Mouse (Mus musculus) MEL (cell line): ENCODE measurements around the gene Polr1b. TPM values are rescaled to one million over a fixed set of nuclear protein-coding genes. Genes with fewer than 3 reads are reported as not detected.

ENCODE experiments used
- DNase-seq: peaks from one replicate; pipeline ENCODE4 v3.0.0; 2011; ENCODE audit warnings: low read depth, low spot score
- H3K27ac ChIP-seq: 2 replicates; pipeline ENCODE4 v1.5.1; 2012; ENCODE audit warnings: low read depth, mild to moderate bottlenecking, control low read depth, low read length, moderate library complexity; ENCODE audit not compliant: control insufficient read depth
- H3K27me3 ChIP-seq, 2 experiments: fragments of 150-350 bp in 1 of 2; sonication (generic) in 1 of 2; 2 replicates each; pipeline ENCODE4 v1.6.1; 2012; ENCODE audit warnings: low read length in 2 of 2, mild to moderate bottlenecking in 2 of 2, improper control_type of control experiment in 1 of 2, moderate library complexity in 1 of 2; ENCODE audit not compliant: insufficient read depth in 2 of 2, control insufficient read depth in 1 of 2
- H3K36me3 ChIP-seq, 2 experiments: 2 replicates each; pipeline ENCODE4 v1.6.1; 2012 to 2014; ENCODE audit warnings: low read length in 2 of 2, improper control_type of control experiment in 1 of 2, inconsistent platforms in 1 of 2, mild to moderate bottlenecking in 1 of 2; ENCODE audit not compliant: insufficient read depth in 2 of 2, control insufficient read depth in 1 of 2
- H3K4me1 ChIP-seq, 2 experiments: fragments of 150-350 bp in 1 of 2; sonication (generic) in 1 of 2; 2 replicates each; pipeline ENCODE4 v1.6.1; 2012; ENCODE audit warnings: low read length in 2 of 2, improper control_type of control experiment in 1 of 2, mild to moderate bottlenecking in 1 of 2; ENCODE audit not compliant: insufficient read depth in 2 of 2, control insufficient read depth in 1 of 2
- H3K4me3 ChIP-seq, 2 experiments: fragments of 150-350 bp in 1 of 2; sonication (generic) in 1 of 2; 2 replicates each; pipeline ENCODE4 v1.5.1; 2012; ENCODE audit warnings: low read depth in 2 of 2, low read length in 2 of 2, mild to moderate bottlenecking in 2 of 2, moderate library complexity in 2 of 2, control low read depth in 1 of 2, improper control_type of control experiment in 1 of 2; ENCODE audit not compliant: control insufficient read depth in 1 of 2, insufficient read depth in 1 of 2
- H3K79me2 ChIP-seq: 2 replicates; pipeline ENCODE4 v1.6.1; 2012; ENCODE audit warnings: mild to moderate bottlenecking, low read length, moderate library complexity; ENCODE audit not compliant: control insufficient read depth, poor library complexity, insufficient read depth
- H3K9ac ChIP-seq: 2 replicates; pipeline ENCODE4 v1.6.1; 2012; ENCODE audit warnings: low read depth, mild to moderate bottlenecking, control low read depth, low read length, moderate library complexity; ENCODE audit not compliant: control insufficient read depth, poor library complexity, severe bottlenecking
- H3K9me3 ChIP-seq: fragments of 150-350 bp; sonication (generic); replicated peaks from 2 replicates; pipeline ENCODE4 v1.6.1; 2012; ENCODE audit warnings: mild to moderate bottlenecking, low read length, improper control_type of control experiment, moderate library complexity; ENCODE audit not compliant: insufficient read depth
- BHLHE40 ChIP-seq: IDR thresholded peaks from 2 replicates; pipeline ENCODE4 v1.6.1; 2012; ENCODE audit warnings: low read depth, mild to moderate bottlenecking, inconsistent platforms, low read length, improper control_type of control experiment, borderline replicate concordance
- CHD1 ChIP-seq: IDR thresholded peaks from 2 replicates; pipeline ENCODE4 v1.6.1; 2012; ENCODE audit warnings: low read depth, mild to moderate bottlenecking, inconsistent platforms, low read length, improper control_type of control experiment
- CHD2 ChIP-seq: IDR thresholded peaks from 2 replicates; pipeline ENCODE4 v1.6.1; 2011; ENCODE audit warnings: low read length, improper control_type of control experiment
- CTCF ChIP-seq, 3 experiments: IDR thresholded peaks in 2 of 3; conservative IDR thresholded peaks in 1 of 3; 2 replicates each; pipeline ENCODE4 v1.5.1; 2011 to 2012; ENCODE audit warnings: low read length in 3 of 3, low read depth in 2 of 3, mild to moderate bottlenecking in 2 of 3, improper control_type of control experiment in 1 of 3, inconsistent platforms in 1 of 3, mixed read lengths in 1 of 3, moderate library complexity in 1 of 3; ENCODE audit not compliant: control insufficient read depth in 1 of 3, insufficient read depth in 1 of 3, poor library complexity in 1 of 3, severe bottlenecking in 1 of 3
- E2F4 ChIP-seq: IDR thresholded peaks from 2 replicates; pipeline ENCODE4 v1.6.1; 2011; ENCODE audit warnings: low read depth, low read length, improper control_type of control experiment, borderline replicate concordance
- ELF1 ChIP-seq: IDR thresholded peaks from 2 replicates; pipeline ENCODE4 v1.6.1; 2014; ENCODE audit warnings: low read depth, mild to moderate bottlenecking, inconsistent platforms, low read length, improper control_type of control experiment, moderate library complexity
- EP300 ChIP-seq, 2 experiments: IDR thresholded peaks; 2 replicates each; pipeline ENCODE4 v1.6.1; 2011; ENCODE audit warnings: improper control_type of control experiment in 2 of 2, low read length in 2 of 2, low read depth in 1 of 2, mild to moderate bottlenecking in 1 of 2
- ETS1 ChIP-seq: IDR thresholded peaks from 2 replicates; pipeline ENCODE4 v1.6.1; 2012; ENCODE audit warnings: low read depth, mild to moderate bottlenecking, inconsistent platforms, low read length, improper control_type of control experiment, moderate library complexity
- GABPA ChIP-seq: IDR thresholded peaks from 2 replicates; pipeline ENCODE4 v1.6.1; 2012; ENCODE audit warnings: low read depth, mild to moderate bottlenecking, inconsistent platforms, low read length, improper control_type of control experiment, moderate library complexity
- GATA1 ChIP-seq: IDR thresholded peaks from 2 replicates; pipeline ENCODE4 v1.6.1; 2011; ENCODE audit warnings: low read depth, low read length, improper control_type of control experiment
- HCFC1 ChIP-seq: IDR thresholded peaks from 2 replicates; pipeline ENCODE4 v1.6.1; 2012; ENCODE audit warnings: low read depth, mild to moderate bottlenecking, inconsistent platforms, low read length, improper control_type of control experiment, moderate library complexity
- JUND ChIP-seq: IDR thresholded peaks from 2 replicates; pipeline ENCODE4 v1.6.1; 2011; ENCODE audit warnings: low read depth, mild to moderate bottlenecking, improper control_type of control experiment, low read length
- KAT2A ChIP-seq: conservative IDR thresholded peaks from 2 replicates; pipeline ENCODE4 v1.6.1; 2012; ENCODE audit warnings: low read depth, low read length, improper control_type of control experiment, inconsistent platforms
- MAFK ChIP-seq: IDR thresholded peaks from 2 replicates; pipeline ENCODE4 v1.6.1; 2011; ENCODE audit warnings: low read depth, mild to moderate bottlenecking, low read length, improper control_type of control experiment, borderline replicate concordance
- MAX ChIP-seq: IDR thresholded peaks from 2 replicates; pipeline ENCODE4 v1.6.1; 2011; ENCODE audit warnings: low read length, improper control_type of control experiment
- MAZ ChIP-seq: IDR thresholded peaks from 2 replicates; pipeline ENCODE4 v1.6.1; 2012; ENCODE audit warnings: low read depth, mild to moderate bottlenecking, inconsistent platforms, low read length, improper control_type of control experiment
- MEF2A ChIP-seq: IDR thresholded peaks from 2 replicates; pipeline ENCODE4 v1.6.1; 2014; ENCODE audit warnings: low read depth, mild to moderate bottlenecking, inconsistent platforms, low read length, improper control_type of control experiment; ENCODE audit not compliant: poor library complexity, insufficient replicate concordance, severe bottlenecking; ENCODE audit errors: extremely low read depth
- MXI1 ChIP-seq: IDR thresholded peaks from 2 replicates; pipeline ENCODE4 v1.6.1; 2011; ENCODE audit warnings: mild to moderate bottlenecking, low read depth, low read length, improper control_type of control experiment
- MYB ChIP-seq: IDR thresholded peaks from 2 replicates; pipeline ENCODE4 v1.6.1; 2011; ENCODE audit warnings: mild to moderate bottlenecking, low read depth, low read length, improper control_type of control experiment
- MYC ChIP-seq: IDR thresholded peaks from 2 replicates; pipeline ENCODE4 v1.6.1; 2011; ENCODE audit warnings: low read depth, mild to moderate bottlenecking, low read length, improper control_type of control experiment, moderate library complexity
- NRF1 ChIP-seq: IDR thresholded peaks from 2 replicates; pipeline ENCODE4 v1.6.1; 2014; ENCODE audit warnings: low read depth, mild to moderate bottlenecking, inconsistent platforms, low read length, improper control_type of control experiment, moderate library complexity; ENCODE audit not compliant: poor library complexity, insufficient read depth, severe bottlenecking
- POLR2AphosphoS2 ChIP-seq: IDR thresholded peaks from 2 replicates; pipeline ENCODE4 v1.6.1; 2011; ENCODE audit warnings: low read length, improper control_type of control experiment
- POLR2AphosphoS5 ChIP-seq: IDR thresholded peaks from 2 replicates; pipeline ENCODE4 v1.6.1; 2012; ENCODE audit warnings: low read depth, borderline replicate concordance, mild to moderate bottlenecking, inconsistent platforms, low read length, moderate library complexity, mixed read lengths
- RAD21 ChIP-seq: IDR thresholded peaks from 2 replicates; pipeline ENCODE4 v1.6.1; 2011; ENCODE audit warnings: mild to moderate bottlenecking, low read depth, low read length, improper control_type of control experiment
- RCOR1 ChIP-seq: IDR thresholded peaks from 2 replicates; pipeline ENCODE4 v1.6.1; 2012; ENCODE audit warnings: low read depth, mild to moderate bottlenecking, inconsistent platforms, low read length, improper control_type of control experiment
- SIN3A ChIP-seq: IDR thresholded peaks from 2 replicates; pipeline ENCODE4 v1.6.1; 2012; ENCODE audit warnings: low read length, improper control_type of control experiment, inconsistent platforms
- SMC3 ChIP-seq: IDR thresholded peaks from 2 replicates; pipeline ENCODE4 v1.6.1; 2011; ENCODE audit warnings: low read depth, low read length, improper control_type of control experiment
- TAL1 ChIP-seq: IDR thresholded peaks from 2 replicates; pipeline ENCODE4 v1.6.1; 2012; ENCODE audit warnings: mild to moderate bottlenecking, inconsistent platforms, low read length, moderate library complexity, mixed read lengths
- TBP ChIP-seq: IDR thresholded peaks from 2 replicates; pipeline ENCODE4 v1.8.0; 2011; ENCODE audit warnings: low read depth, low read length, improper control_type of control experiment
- TCF12 ChIP-seq: IDR thresholded peaks from 2 replicates; pipeline ENCODE4 v1.6.1; 2014; ENCODE audit warnings: low read depth, mild to moderate bottlenecking, inconsistent platforms, low read length, improper control_type of control experiment, moderate library complexity
- UBTF ChIP-seq: IDR thresholded peaks from 2 replicates; pipeline ENCODE4 v1.6.1; 2012; ENCODE audit warnings: low read depth, mild to moderate bottlenecking, inconsistent platforms, low read length, improper control_type of control experiment, moderate library complexity, borderline replicate concordance; ENCODE audit not compliant: insufficient read depth
- USF1 ChIP-seq: IDR thresholded peaks from 2 replicates; pipeline ENCODE4 v1.6.1; 2014; ENCODE audit warnings: low read depth, mild to moderate bottlenecking, inconsistent platforms, low read length, improper control_type of control experiment, moderate library complexity
- USF2 ChIP-seq, 2 experiments: IDR thresholded peaks; 2 replicates each; pipeline ENCODE4 v1.6.1; 2011 to 2012; ENCODE audit warnings: improper control_type of control experiment in 2 of 2, low read length in 2 of 2, borderline replicate concordance in 1 of 2, inconsistent platforms in 1 of 2, low read depth in 1 of 2, mild to moderate bottlenecking in 1 of 2; ENCODE audit not compliant: insufficient read depth in 1 of 2
- ZC3H11A ChIP-seq: IDR thresholded peaks from 2 replicates; pipeline ENCODE4 v1.6.1; 2012; ENCODE audit warnings: low read depth, mild to moderate bottlenecking, inconsistent platforms, low read length, improper control_type of control experiment
- ZKSCAN1 ChIP-seq: IDR thresholded peaks from 2 replicates; pipeline ENCODE4 v1.6.1; 2012; ENCODE audit warnings: low read depth, mild to moderate bottlenecking, inconsistent platforms, low read length, improper control_type of control experiment, moderate library complexity
- ZMIZ1 ChIP-seq: IDR thresholded peaks from 2 replicates; pipeline ENCODE4 v1.6.1; 2012; ENCODE audit warnings: low read depth, mild to moderate bottlenecking, inconsistent platforms, low read length, improper control_type of control experiment, moderate library complexity
- polyA plus RNA-seq, 2 experiments: library from polyadenylated mRNA; stranded (reverse) in 1 of 2; unstranded in 1 of 2; fragments of >175 nt in 1 of 2; fragments of >200 nt in 1 of 2; gene quantifications; 2 replicates each; pipeline versions ENCODE4 v1.2.1 to v1.2.4; 2012; ENCODE audit warnings: low replicate concordance in 2 of 2, low read depth in 1 of 2; ENCODE audit not compliant: insufficient read length in 2 of 2, insufficient read depth in 1 of 2, missing spikeins in 1 of 2
- total RNA-seq: library from RNA; depleted of rRNA; stranded (reverse); fragments of 300-350 nt; gene quantifications from 2 replicates; pipeline ENCODE4 v1.2.3, GENCODE M21; 2012

Polr1b gene
- total and polyA plus RNA-seq, 3 experiments: 90.1 to 92.8 TPM; not detected in 1

GRCm38 (mm10) chr2:129129412-129129929 is 28.7 kb downstream of the Polr1b start, which contains the start of gene Chchd5:
Gene Chchd5 (plus strand): TSS chr2:129129700.
- Histone ChIP-seq H3K27me3 (no peaks in the 10 kb centered on the region), H3K9me3 (no peaks in the 10 kb centered on the region), H3K9ac (peak within 1 kb of the TSS; percentile 91), H3K4me1 (peaks cover 2 to 13% of the 10 kb centered on the region in 2 experiments; a peak in 3 of 4 replicates), H3K79me2 (peaks cover 6% of the 10 kb centered on the region), H3K27ac (peak within 1 kb of the TSS; percentile 93), H3K4me3 (peak within 1 kb of the TSS; percentile 88 to 90), H3K36me3 (peaks cover 2 to 10% of the 10 kb centered on the region in 2 experiments; a peak in 3 of 4 replicates)
- DNase-seq: peak; percentile 98
- TF ChIP-seq E2F4: no peak
- no peak for TF ChIP-seq ZKSCAN1
- TF ChIP-seq TCF12: peak; percentile 52; the same call in 1 of the 2 replicates
- TF ChIP-seq USF2 (IDR thresholded peaks at IDR 0.05; ENCODE audit: borderline replicate concordance in 1 of 2, insufficient read depth in 1 of 2, low read depth in 1 of 2, low read length in 2 of 2): no peak
- no peak for TF ChIP-seq MAFK
- no peak for TF ChIP-seq UBTF
- TF ChIP-seq MAZ: 0 out of 2 replicates have a peak, but pooled peaks have one; percentile 26
- TF ChIP-seq CHD1: no peak
- TF ChIP-seq JUND: no peak
- TF ChIP-seq ELF1: peak; percentile 91
- peak; percentile 68; the same call in 1 of the 2 replicates for TF ChIP-seq MEF2A
- peak; percentile 85 for TF ChIP-seq KAT2A
- peak; percentile 19; the same call in 1 of the 2 replicates for TF ChIP-seq SMC3
- no peak for TF ChIP-seq CTCF (IDR thresholded peaks at IDR 0.05 in 2 of 3, conservative IDR thresholded peaks at IDR 0.05 in 1 of 3; ENCODE audit: control insufficient read depth in 1 of 3, insufficient read depth in 1 of 3, low read depth in 2 of 3, low read length in 3 of 3, poor library complexity in 1 of 3, severe bottlenecking in 1 of 3)
- peak; percentile 26; the same call in 1 of the 2 replicates for TF ChIP-seq USF1
- TF ChIP-seq GATA1: 0 out of 2 replicates have a peak, but pooled peaks have one; percentile 1
- TF ChIP-seq MXI1: peak; percentile 85
- TF ChIP-seq BHLHE40: no peak
- TF ChIP-seq TBP: peak; percentile 84
- TF ChIP-seq ETS1: no peak
- peak; percentile 88 for TF ChIP-seq SIN3A
- TF ChIP-seq TAL1: no peak
- TF ChIP-seq ZMIZ1: peak; percentile 83
- TF ChIP-seq EP300 (IDR thresholded peaks at IDR 0.05; ENCODE audit: low read depth in 1 of 2, low read length in 2 of 2): no peak; a peak in 1 of 4 replicates
- TF ChIP-seq MAX: peak; percentile 73; the same call in 1 of the 2 replicates
- no peak for TF ChIP-seq RCOR1
- no peak for TF ChIP-seq POLR2AphosphoS5
- peak; percentile 95 for TF ChIP-seq POLR2AphosphoS2
- peak; percentile 78 for TF ChIP-seq MYC
- TF ChIP-seq RAD21: no peak
- no peak for TF ChIP-seq MYB
- TF ChIP-seq HCFC1: peak; percentile 97
- TF ChIP-seq ZC3H11A: no peak
- no peak for TF ChIP-seq NRF1
- TF ChIP-seq GABPA: no peak
- TF ChIP-seq CHD2: peak; percentile 21
